Mouse (Mus musculus) G1E (cell line): ENCODE data around the gene Proca1. TPM values are rescaled to one million over a fixed set of nuclear protein-coding genes. Genes with fewer than 3 reads are reported as not detected.

Experiments used
- ATAC-seq: 2 replicates; pipeline ENCODE4 v1.8.0; 2016; ENCODE audit warnings: mild to moderate bottlenecking; ENCODE audit not compliant: insufficient number of reproducible peaks, poor library complexity, low FRiP score, severe bottlenecking; ENCODE audit errors: extremely low read depth
- DNase-seq: peaks from one replicate; pipeline ENCODE4 v3.0.0; 2012; ENCODE audit warnings: low spot score
- H3K27me3 ChIP-seq: 2 replicates; pipeline ENCODE4 v1.6.1; 2012; ENCODE audit warnings: mild to moderate bottlenecking, low read length, inconsistent platforms; ENCODE audit not compliant: insufficient read depth
- H3K36me3 ChIP-seq: replicated peaks from 2 replicates; pipeline ENCODE3; 2012; ENCODE audit warnings: mild to moderate bottlenecking, inconsistent platforms
- H3K4me1 ChIP-seq: 2 replicates; pipeline ENCODE4 v1.6.1; 2012; ENCODE audit warnings: low read depth, low read length, inconsistent platforms, mixed read lengths; ENCODE audit not compliant: insufficient read depth
- H3K4me3 ChIP-seq: 2 replicates; pipeline ENCODE4 v1.5.1; 2012; ENCODE audit warnings: low read depth, mild to moderate bottlenecking, inconsistent platforms, low read length, moderate library complexity, mixed read lengths
- H3K9me3 ChIP-seq: replicated peaks from 2 replicates; pipeline ENCODE4 v1.6.1; 2012; ENCODE audit warnings: inconsistent platforms
- CTCF ChIP-seq: IDR thresholded peaks from 2 replicates; pipeline ENCODE4 v1.5.1; 2012; ENCODE audit warnings: low read depth, low read length, inconsistent platforms, mixed read lengths
- GATA1 ChIP-seq: IDR thresholded peaks from 2 replicates; pipeline ENCODE4 v1.6.1; 2012; ENCODE audit warnings: borderline replicate concordance, low read length, inconsistent platforms, mixed read lengths
- GATA2 ChIP-seq: IDR thresholded peaks from 2 replicates; pipeline ENCODE4 v1.6.1; 2012; ENCODE audit warnings: low read depth, low read length, inconsistent platforms, borderline replicate concordance
- POLR2AphosphoS5 ChIP-seq: IDR thresholded peaks from 2 replicates; pipeline ENCODE4 v1.6.1; 2012; ENCODE audit warnings: low read depth, low read length, inconsistent platforms; ENCODE audit not compliant: insufficient replicate concordance
- TAL1 ChIP-seq: conservative IDR thresholded peaks from 2 replicates; pipeline ENCODE4 v1.6.1; 2012; ENCODE audit warnings: low read depth, low read length, inconsistent platforms, mixed read lengths
- polyA plus RNA-seq: library from polyadenylated mRNA; stranded (reverse); fragments of >175 nt; gene quantifications from 2 replicates; pipeline ENCODE4 v1.2.3, GENCODE M21; 2012
- total RNA-seq, 2 experiments: library from RNA; stranded (forward) in 1 of 2; stranded (reverse) in 1 of 2; fragments of 200-1000 nt in 1 of 2; fragments of >200 nt in 1 of 2; fragmentation: Nextera tagmentation in 1 of 2; gene quantifications; 2 replicates each; pipeline ENCODE4 v1.2.3; 2014 to 2017

Proca1 gene
- total RNA-seq (2014; fragmentation: Nextera tagmentation) (not detected in 2 replicates), total RNA-seq (2017) (0.22 TPM in 1 of 2 replicates, not detected in the other), polyA plus RNA-seq (not detected in 2 replicates)

- Histone ChIP-seq H3K9me3 (0 out of 2 replicates have a peak, but pooled peaks cover 4% of the 10 kb centered on the region), H3K4me3 (peak within 1 kb of the TSS; percentile 71; the same call in 1 of the 2 replicates), H3K27me3 (peaks cover 62% of the 10 kb centered on the region), H3K36me3 (no peaks in the 10 kb centered on the region), H3K4me1 (peaks cover 43% of the 10 kb centered on the region)
- no peak for ATAC-seq
- DNase-seq = no peak
- TF ChIP-seq CTCF (no peak), POLR2AphosphoS5 (no peak), GATA1 (no peak), TAL1 (no peak), GATA2 (no peak)
Observed at GRCm38 (mm10) chr11:78193113-78193512, at the start of gene Proca1. Gene Proca1 (plus strand): TSS chr11:78193392.

DNA sequence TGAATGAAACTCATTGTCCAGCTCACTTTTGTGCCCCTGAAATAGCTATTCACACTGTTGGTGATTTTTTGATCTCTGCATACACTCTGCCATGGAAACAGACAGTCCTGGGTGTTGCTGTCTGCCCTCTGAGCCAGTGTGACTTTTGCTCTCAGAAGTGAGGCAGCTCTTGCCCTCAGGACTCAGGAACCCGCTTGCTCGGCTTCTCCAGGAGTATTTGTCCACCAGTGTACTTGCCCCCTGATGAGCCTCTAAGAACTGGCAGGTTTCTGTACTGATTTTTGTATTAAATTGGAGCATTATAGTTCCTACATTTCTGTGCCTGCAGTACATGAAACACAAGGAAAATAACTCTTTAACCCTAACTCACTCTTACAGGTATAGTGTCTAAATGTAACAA lies 49.7 kb upstream of the Proca1 start:
- peaks cover 39% of the 10 kb centered on the region for H3K4me1 ChIP-seq
- H3K9me3 ChIP-seq = no peaks in the 10 kb centered on the region
- H3K27me3 ChIP-seq = no peaks in the 10 kb centered on the region
- DNase-seq (no peak), ATAC-seq (no peak)
- TF ChIP-seq CTCF = no peak
- TF ChIP-seq GATA1 = no peak
- no peak for TF ChIP-seq TAL1
- no peak for TF ChIP-seq POLR2AphosphoS5
- TF ChIP-seq GATA2 = no peak
- peaks cover 71% of the 10 kb centered on the region for H3K36me3 ChIP-seq
- H3K4me3 ChIP-seq = no peak overlapping the region

DNA sequence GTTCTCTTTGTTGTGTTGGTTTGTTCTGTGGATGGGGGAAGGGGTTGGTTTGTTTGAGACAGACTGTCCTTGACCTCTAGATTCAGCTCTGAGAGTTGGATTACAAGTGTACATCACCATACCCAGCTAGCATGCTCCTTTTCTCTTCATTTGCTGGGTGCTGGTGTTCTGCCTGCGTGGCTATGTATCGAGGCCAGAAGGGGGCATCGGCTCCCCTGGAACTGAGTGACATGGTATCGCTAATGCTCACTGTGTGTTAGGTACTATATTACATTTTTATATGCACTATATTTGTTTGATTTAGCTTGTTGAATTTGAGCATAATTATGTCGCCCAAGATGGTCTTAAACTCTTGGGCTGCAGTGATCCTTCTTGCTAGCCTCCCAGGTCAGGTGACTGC lies 47.0 kb upstream of the Proca1 start:
- DNase-seq (no peak), ATAC-seq (no peak)
- no peak overlapping the region for H3K4me3 ChIP-seq
- H3K27me3 ChIP-seq = no peaks in the 10 kb centered on the region
- H3K36me3 ChIP-seq = peaks cover 92% of the 10 kb centered on the region
- peaks cover 22% of the 10 kb centered on the region for H3K4me1 ChIP-seq
- TF ChIP-seq CTCF (no peak), POLR2AphosphoS5 (no peak), GATA2 (no peak), GATA1 (no peak), TAL1 (no peak)
- H3K9me3 ChIP-seq = no peaks in the 10 kb centered on the region

- Histone ChIP-seq H3K4me1 (peaks cover 14% of the 10 kb centered on the region), H3K4me3 (no peak overlapping the region), H3K27me3 (no peaks in the 10 kb centered on the region), H3K9me3 (no peaks in the 10 kb centered on the region), H3K36me3 (peaks cover 89% of the 10 kb centered on the region)
- TF ChIP-seq TAL1 (no peak), GATA1 (no peak), CTCF (no peak), POLR2AphosphoS5 (no peak), GATA2 (no peak)
- ATAC-seq (no peak), DNase-seq (no peak)
Observed at GRCm38 (mm10) chr11:78146707-78147543, 46.3 kb upstream of the Proca1 start.

DNA sequence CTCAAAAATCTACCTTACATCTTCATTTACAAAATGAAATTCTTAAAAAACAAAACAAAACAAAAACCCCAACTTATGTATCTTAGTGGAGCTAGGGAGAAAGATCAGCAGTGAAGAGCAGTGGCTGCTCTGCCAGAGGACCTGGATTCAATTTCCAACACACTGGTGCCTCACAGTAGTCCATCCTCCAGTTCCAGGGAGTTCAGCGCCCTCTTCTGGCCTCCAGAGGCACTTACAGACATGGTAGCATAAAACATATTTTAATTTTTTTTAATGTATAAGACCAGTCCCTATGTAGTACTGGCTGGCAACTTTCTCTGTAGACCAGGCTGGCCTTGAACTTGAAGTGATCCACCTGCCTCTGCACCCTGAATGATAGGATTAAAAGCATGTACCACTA lies 42.0 kb upstream of the Proca1 start:
- no peak for DNase-seq
- peaks cover 93% of the 10 kb centered on the region for H3K36me3 ChIP-seq
- TF ChIP-seq CTCF (peak; percentile 68), TAL1 (no peak)

DNA sequence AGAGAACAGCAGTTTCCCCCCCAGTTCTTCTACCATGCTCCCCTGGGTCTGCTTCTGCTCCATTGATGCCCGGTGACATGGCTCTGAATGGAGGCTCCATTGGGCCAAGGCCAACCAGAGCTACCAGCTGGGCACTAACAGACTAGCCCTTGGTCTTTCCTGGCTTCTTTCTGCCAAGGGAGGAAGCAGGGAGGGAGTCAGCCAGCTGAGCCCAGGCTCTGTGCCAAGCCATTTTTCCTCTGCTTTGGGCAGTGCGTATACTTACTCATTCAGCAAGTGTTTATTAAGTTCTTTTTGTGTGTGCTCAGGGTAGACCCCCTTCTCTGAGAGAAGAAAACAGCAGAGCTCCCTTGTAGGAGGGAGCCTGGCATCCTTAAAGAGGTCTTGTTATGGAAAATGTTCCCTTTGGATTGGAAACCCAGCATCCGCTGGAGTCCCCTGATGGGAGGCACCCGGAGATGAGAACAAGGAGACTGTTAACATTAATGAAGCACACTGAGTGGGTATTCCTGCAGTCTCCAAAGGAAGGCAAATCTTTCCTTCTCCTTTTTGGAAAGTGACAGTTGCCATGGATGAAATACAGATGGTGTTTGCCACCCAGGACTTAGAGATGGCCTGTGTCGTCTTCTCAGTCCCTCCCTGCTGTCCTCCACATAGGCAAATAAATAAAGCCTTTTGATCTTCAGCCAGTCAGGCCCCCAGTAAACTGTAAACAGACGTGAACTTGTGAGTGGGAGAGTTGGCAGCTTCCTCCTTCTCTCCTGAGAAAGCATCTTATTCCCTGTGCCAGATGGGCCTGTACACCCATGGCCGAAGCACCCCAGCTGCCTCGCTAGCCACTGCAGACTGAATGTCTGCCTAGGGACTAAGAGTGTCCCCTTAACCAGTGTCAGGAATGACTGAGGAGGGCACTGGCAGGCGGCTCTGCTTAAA lies 40.6 kb upstream of the Proca1 start:
- no peaks in the 10 kb centered on the region for H3K9me3 ChIP-seq
- ATAC-seq (no peak), DNase-seq (no peak)
- TF ChIP-seq CTCF (no peak), TAL1 (no peak), POLR2AphosphoS5 (no peak), GATA1 (no peak), GATA2 (no peak)
- no peak overlapping the region for H3K4me3 ChIP-seq
- no peaks in the 10 kb centered on the region for H3K27me3 ChIP-seq
- H3K4me1 ChIP-seq = peaks cover 22% of the 10 kb centered on the region
- H3K36me3 ChIP-seq = peaks cover 92% of the 10 kb centered on the region

More for the DNA sequence above, 42.0 kb upstream of the Proca1 start:
- H3K27me3 ChIP-seq = no peaks in the 10 kb centered on the region
- H3K9me3 ChIP-seq = no peaks in the 10 kb centered on the region
- no peak overlapping the region for H3K4me3 ChIP-seq
- ATAC-seq = no peak
- H3K4me1 ChIP-seq = peaks cover 17% of the 10 kb centered on the region
